Mouse (Mus musculus) CH12.LX (cell line): ENCODE measurements around the gene Kit. TPM values are rescaled to one million over a fixed set of nuclear protein-coding genes. Genes with fewer than 3 reads are reported as not detected.

Experiments used
- DNase-seq: peaks from one replicate; pipeline ENCODE4 v3.0.0-alpha.2; 2013; ENCODE audit errors: extremely low read depth
- H3K27ac ChIP-seq: 2 replicates; pipeline ENCODE4 v1.5.1; 2012; ENCODE audit warnings: low read depth, mild to moderate bottlenecking, control low read depth, moderate library complexity; ENCODE audit not compliant: insufficient read depth
- H3K27me3 ChIP-seq: replicated peaks from 2 replicates; pipeline ENCODE3; 2012; ENCODE audit warnings: inconsistent platforms
- H3K36me3 ChIP-seq, 2 experiments: replicated peaks in 1 of 2; 2 replicates each; pipeline versions ENCODE3 to v1.6.1; 2012; ENCODE audit warnings: inconsistent platforms in 1 of 2, low read length in 1 of 2, mild to moderate bottlenecking in 1 of 2, mixed read lengths in 1 of 2, moderate library complexity in 1 of 2; ENCODE audit not compliant: control insufficient read depth in 1 of 2, insufficient read depth in 1 of 2
- H3K4me1 ChIP-seq, 2 experiments: 2 replicates each; pipeline ENCODE4 v1.6.1; 2012; ENCODE audit warnings: inconsistent platforms in 1 of 2, moderate library complexity in 1 of 2; ENCODE audit not compliant: insufficient read depth in 2 of 2, control insufficient read depth in 1 of 2
- H3K4me2 ChIP-seq: 2 replicates; pipeline ENCODE4 v1.6.1; 2012; ENCODE audit warnings: low read depth, mild to moderate bottlenecking, control low read depth; ENCODE audit not compliant: poor library complexity, insufficient read depth, severe bottlenecking
- H3K4me3 ChIP-seq, 3 experiments: fragments of 150-350 bp in 1 of 3; sonication (generic) in 1 of 3; replicated peaks in 1 of 3; 2 replicates each; pipeline versions ENCODE3 to v1.5.1; 2011 to 2012; ENCODE audit warnings: low read depth in 2 of 3, low read length in 2 of 3, mild to moderate bottlenecking in 2 of 3, moderate library complexity in 2 of 3, control low read depth in 1 of 3, improper control_type of control experiment in 1 of 3, inconsistent platforms in 1 of 3, mixed read lengths in 1 of 3; ENCODE audit not compliant: poor library complexity in 1 of 3
- H3K79me2 ChIP-seq: replicated peaks from 2 replicates; pipeline ENCODE4 v1.6.1; 2012; ENCODE audit warnings: mild to moderate bottlenecking, moderate library complexity; ENCODE audit not compliant: control insufficient read depth, poor library complexity, insufficient read depth, severe bottlenecking; ENCODE audit errors: extremely low read depth
- H3K9ac ChIP-seq: 2 replicates; pipeline ENCODE4 v1.6.1; 2012; ENCODE audit warnings: low read depth, mild to moderate bottlenecking, control low read depth, moderate library complexity; ENCODE audit not compliant: insufficient read depth
- H3K9me3 ChIP-seq: replicated peaks from 2 replicates; pipeline ENCODE3; 2012; ENCODE audit warnings: low read length, inconsistent platforms, mixed read lengths
- CHD1 ChIP-seq: IDR thresholded peaks from 2 replicates; pipeline ENCODE4 v1.6.1; 2012; ENCODE audit warnings: low read depth, low read length, improper control_type of control experiment, inconsistent platforms
- E2F4 ChIP-seq: IDR thresholded peaks from 2 replicates; pipeline ENCODE4 v1.6.1; 2011; ENCODE audit warnings: low read depth, low read length, improper control_type of control experiment; ENCODE audit not compliant: insufficient replicate concordance
- ELF1 ChIP-seq: IDR thresholded peaks from 2 replicates; pipeline ENCODE4 v1.6.1; 2014; ENCODE audit warnings: low read depth, mild to moderate bottlenecking, inconsistent platforms, low read length, improper control_type of control experiment
- IRF4 ChIP-seq: IDR thresholded peaks from 2 replicates; pipeline ENCODE4 v1.6.1; 2014; ENCODE audit warnings: low read depth, mild to moderate bottlenecking, inconsistent platforms, low read length, improper control_type of control experiment
- JUN ChIP-seq: IDR thresholded peaks from 2 replicates; pipeline ENCODE4 v1.6.1; 2011; ENCODE audit warnings: low read depth, mild to moderate bottlenecking, low read length, improper control_type of control experiment, moderate library complexity; ENCODE audit not compliant: insufficient read depth
- MXI1 ChIP-seq: IDR thresholded peaks from 2 replicates; pipeline ENCODE4 v1.6.1; 2011; ENCODE audit warnings: mild to moderate bottlenecking, low read depth, low read length, improper control_type of control experiment
- RAD21 ChIP-seq: IDR thresholded peaks from 2 replicates; pipeline ENCODE4 v1.6.1; 2011; ENCODE audit warnings: low read depth, mild to moderate bottlenecking, low read length, improper control_type of control experiment, moderate library complexity
- RCOR1 ChIP-seq: conservative IDR thresholded peaks from 2 replicates; pipeline ENCODE4 v1.6.1; 2012; ENCODE audit warnings: low read depth, mild to moderate bottlenecking, inconsistent platforms, low read length, improper control_type of control experiment
- ZC3H11A ChIP-seq: IDR thresholded peaks from 2 replicates; pipeline ENCODE4 v1.6.1; 2012; ENCODE audit warnings: low read depth, mild to moderate bottlenecking, inconsistent platforms, low read length, improper control_type of control experiment
- ZKSCAN1 ChIP-seq: IDR thresholded peaks from 2 replicates; pipeline ENCODE4 v1.6.1; 2012; ENCODE audit warnings: low read depth, inconsistent platforms, low read length, improper control_type of control experiment, borderline replicate concordance
- ZNF384 ChIP-seq: IDR thresholded peaks from 2 replicates; pipeline ENCODE4 v1.6.1; 2012; ENCODE audit warnings: low read depth, low read length, improper control_type of control experiment, inconsistent platforms
- dilution Hi-C: fragments of 300-500 bp; cut with MboI; formaldehyde crosslinking; loops from 2 replicates; pipeline ENCODE4 v1.14.3; 2020; ENCODE audit warnings: low sequenced_read_pairs; ENCODE audit not compliant: extremely low pct_unique_long_range_greater_than_20kb, extremely low pct_ligation_motif_present
- in situ Hi-C: fragments of 300-500 bp; cut with MboI; formaldehyde crosslinking; loops from 3 replicates; pipeline ENCODE4 v1.14.3; 2019; ENCODE audit warnings: low sequenced_read_pairs, low pct_ligation_motif_present, low pct_unique_long_range_greater_than_20kb, mixed read lengths
- polyA plus RNA-seq: library from polyadenylated mRNA; unstranded; fragments of >175 nt; gene quantifications from 2 replicates; pipeline ENCODE4 v1.2.1, GENCODE M21; 2012; ENCODE audit warnings: low read depth; ENCODE audit not compliant: insufficient read length
- total RNA-seq, 2 experiments: library from RNA; depleted of rRNA; stranded (reverse); fragments of 300-350 nt in 1 of 2; fragments of >200 nt in 1 of 2; gene quantifications; 2 replicates each; pipeline ENCODE4 v1.2.3; 2012 to 2014

The Kit gene
- total and polyA plus RNA-seq, 3 experiments = 0.13 to 0.64 TPM; not detected in 1

GRCm38 (mm10) chr5:75615624-75616023 lies 40.9 kb downstream of the Kit start:
- no peak overlapping the region for H3K27ac ChIP-seq
- in situ Hi-C loops = no loop called here
- no peak overlapping the region for H3K9ac ChIP-seq
- no peak for DNase-seq
- H3K27me3 ChIP-seq = no peaks in the 10 kb centered on the region
- no peaks in the 10 kb centered on the region for H3K4me1 ChIP-seq
- dilution Hi-C loops = no loop called here
- no peak overlapping the region for H3K4me3 ChIP-seq
- H3K79me2 ChIP-seq = no peaks in the 10 kb centered on the region
- no peak overlapping the region for H3K4me2 ChIP-seq
- H3K9me3 ChIP-seq = peaks cover 6% of the 10 kb centered on the region
- H3K36me3 ChIP-seq = no peaks in the 10 kb centered on the region
- no peak for TF ChIP-seq ELF1
- TF ChIP-seq, all 38 proteins: peak for 0

- dilution Hi-C loops (no loop called here), in situ Hi-C loops (no loop called here)
- Histone ChIP-seq H3K4me2 (no peak overlapping the region), H3K36me3 (no peaks in the 10 kb centered on the region), H3K9me3 (peaks cover 24% of the 10 kb centered on the region), H3K4me1 (no peaks in the 10 kb centered on the region), H3K27ac (no peak overlapping the region), H3K4me3 (no peak overlapping the region), H3K9ac (no peak overlapping the region), H3K79me2 (no peaks in the 10 kb centered on the region), H3K27me3 (no peaks in the 10 kb centered on the region)
- no peak for DNase-seq
- TF ChIP-seq IRF4 = no peak
- no peak for TF ChIP-seq MXI1
- TF ChIP-seq ZNF384 = no peak
- no peak for TF ChIP-seq CHD1
These were observed 47.7 kb downstream of the Kit start for GRCm38 (mm10) chr5:75622401-75622800.

- Histone ChIP-seq H3K27me3 (no peaks in the 10 kb centered on the region), H3K9me3 (peaks cover 27% of the 10 kb centered on the region), H3K9ac (no peak overlapping the region), H3K79me2 (no peaks in the 10 kb centered on the region), H3K4me1 (no peaks in the 10 kb centered on the region), H3K4me2 (no peak overlapping the region), H3K4me3 (no peak overlapping the region), H3K27ac (no peak overlapping the region), H3K36me3 (no peaks in the 10 kb centered on the region)
- dilution Hi-C loops (no loop called here), in situ Hi-C loops (no loop called here)
- DNase-seq = no peak
- no peak for TF ChIP-seq ZC3H11A
- TF ChIP-seq E2F4 = no peak
- TF ChIP-seq RAD21 = no peak
- TF ChIP-seq ZKSCAN1 = no peak
- no peak for TF ChIP-seq JUN
- no peak for TF ChIP-seq RCOR1
These were observed 48.3 kb downstream of the Kit start for GRCm38 (mm10) chr5:75623007-75623406.
